Mouse (Mus musculus) neutrophil, adult 65 days (primary cell): ENCODE data around the gene Cbx1. TPM values are rescaled to one million over a fixed set of nuclear protein-coding genes. Genes with fewer than 3 reads are reported as not detected.

Experiments
- total RNA-seq: library from RNA; stranded (reverse); gene quantifications from 2 replicates; pipeline ENCODE4 v1.2.4, GENCODE M21; 2023

Cbx1 gene
- 23.1 and 25.1 TPM in 2 replicates for total RNA-seq

DNA sequence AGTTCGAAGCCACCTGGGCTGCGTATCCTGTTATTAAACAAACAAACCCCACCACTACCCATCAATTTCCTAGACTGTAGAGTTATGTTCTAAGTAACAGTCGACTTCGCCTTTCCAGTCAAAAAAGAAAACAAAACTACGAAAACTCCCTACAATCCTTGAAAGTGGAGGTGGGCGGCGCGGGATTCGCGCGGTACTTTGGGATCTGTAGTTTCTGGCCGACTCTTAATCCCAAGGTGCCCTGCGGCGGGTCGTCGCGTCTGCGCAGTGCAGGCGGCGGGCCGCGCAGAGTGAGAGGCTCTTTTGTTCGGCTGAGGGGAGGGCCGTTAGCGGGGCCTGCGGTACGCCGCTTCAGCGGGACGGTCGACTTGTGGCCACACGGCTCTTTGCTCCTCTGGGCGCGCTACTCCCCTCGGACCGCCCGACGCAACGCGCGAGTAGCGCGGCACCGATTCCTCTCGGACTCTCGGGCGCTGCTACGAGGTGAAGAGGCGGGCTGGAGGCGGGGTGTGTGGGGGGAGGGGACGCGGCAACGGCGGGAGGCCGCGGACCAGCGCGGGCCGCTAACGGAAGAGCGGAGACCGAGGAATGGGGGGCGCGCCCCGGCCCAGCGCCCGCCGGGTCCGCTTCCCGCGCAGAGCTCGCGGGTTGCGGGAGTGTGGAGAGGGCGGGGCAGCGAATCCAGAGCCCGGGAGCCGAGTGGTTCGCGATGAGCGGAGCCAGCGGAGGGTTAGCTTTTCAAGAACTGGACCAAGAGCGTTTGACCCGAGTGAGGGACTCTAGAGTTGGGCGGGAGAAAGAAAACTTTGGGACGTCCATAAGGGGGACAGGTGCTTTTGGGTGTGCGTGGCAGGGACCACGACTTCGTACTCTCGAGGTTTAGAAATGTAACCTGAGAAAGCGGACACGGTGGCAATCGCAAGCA is at the start of gene Cbx1:
Gene Cbx1 (plus strand): TSS at position 257 of the 925 bp plus-strand sequence.

DNA sequence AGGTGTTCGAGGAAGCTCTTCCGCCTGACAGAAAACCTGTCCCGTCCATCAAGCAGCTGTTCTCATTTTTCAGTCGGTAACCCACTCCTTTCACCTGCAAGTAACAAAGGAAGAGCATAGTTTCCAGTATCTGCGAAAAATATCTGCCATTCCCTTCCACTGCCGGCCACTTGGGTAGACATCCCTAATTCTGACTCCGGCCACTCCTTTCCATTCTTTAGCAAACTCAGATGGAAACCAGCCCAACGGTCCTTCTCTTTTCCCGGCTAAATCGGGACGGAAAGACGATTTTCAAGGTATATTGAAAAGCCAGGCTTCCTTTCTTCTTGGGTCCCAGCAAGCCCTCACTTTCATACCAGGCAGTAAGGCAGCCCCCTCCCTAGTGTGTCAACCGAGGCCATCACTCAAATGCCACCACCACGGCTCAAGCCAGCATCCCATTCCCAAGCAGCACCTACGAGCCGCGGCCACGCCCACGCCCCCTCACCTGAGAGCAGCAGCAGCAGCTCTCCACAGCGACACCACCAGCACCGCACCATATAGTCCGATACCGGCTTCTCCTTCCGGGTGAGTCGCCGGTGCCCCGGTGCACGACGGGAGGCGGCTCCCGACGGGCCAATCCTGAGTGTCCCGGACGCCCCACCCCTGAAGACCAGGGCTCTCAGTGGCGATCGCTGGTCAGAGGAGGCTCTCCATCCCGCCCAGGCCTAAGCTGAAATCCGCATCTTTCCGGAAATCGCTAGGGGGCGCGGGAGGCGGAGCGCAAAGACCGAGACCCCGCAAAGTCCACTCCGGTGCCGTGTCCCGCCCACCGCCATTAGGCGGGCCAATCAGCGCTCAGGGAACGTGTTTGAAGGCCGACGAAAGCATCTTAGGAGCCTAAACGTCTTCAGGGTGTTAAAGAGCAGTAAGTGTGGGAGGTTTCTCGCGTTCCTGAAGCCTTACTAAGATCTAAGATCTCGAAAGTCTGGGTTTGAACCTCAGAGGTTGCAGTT is 11.7 kb upstream of the Cbx1 start, which contains the start of gene Snx11:
Gene Snx11 (minus strand): TSS at position 592 of the 995 bp plus-strand sequence.

DNA sequence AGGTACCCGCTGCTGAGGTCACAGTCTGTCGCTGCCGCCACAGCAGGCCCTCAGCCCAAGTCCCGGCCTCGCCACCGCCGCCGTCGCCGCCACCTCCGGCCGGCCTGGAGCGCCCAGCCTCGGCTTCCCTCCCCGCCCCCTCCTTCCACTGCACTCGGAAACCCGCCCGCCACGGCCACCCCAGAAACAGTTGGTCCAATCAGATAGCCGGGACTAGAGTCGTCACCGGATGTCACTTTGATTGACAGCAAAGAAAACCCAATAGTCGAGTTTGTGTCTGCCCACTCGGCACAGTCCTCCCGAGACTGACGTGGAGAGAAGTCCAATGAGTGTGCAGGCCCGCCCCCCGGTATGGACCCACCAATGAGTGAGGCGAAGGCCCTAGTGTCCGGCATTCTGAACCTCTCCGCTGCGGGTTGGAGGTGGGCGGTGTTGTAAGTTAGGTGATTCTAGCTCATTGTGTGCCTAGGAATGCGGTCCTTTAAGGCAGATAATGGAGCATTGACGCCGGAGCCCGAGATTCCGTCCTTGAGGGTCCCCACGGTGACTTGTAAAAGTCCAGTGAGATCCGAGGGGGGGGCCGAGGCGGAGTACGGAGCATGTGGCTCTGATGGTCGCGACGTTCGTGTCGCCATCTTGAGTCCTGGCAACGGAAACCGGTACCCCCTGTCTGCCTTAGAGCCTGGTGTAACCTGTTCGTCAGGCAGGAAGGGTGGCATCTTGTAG is 41.0 kb downstream of the Cbx1 start, which contains the start of gene Nfe2l1:
Gene Nfe2l1 (minus strand): TSS at position 156 of the 726 bp plus-strand sequence.

DNA sequence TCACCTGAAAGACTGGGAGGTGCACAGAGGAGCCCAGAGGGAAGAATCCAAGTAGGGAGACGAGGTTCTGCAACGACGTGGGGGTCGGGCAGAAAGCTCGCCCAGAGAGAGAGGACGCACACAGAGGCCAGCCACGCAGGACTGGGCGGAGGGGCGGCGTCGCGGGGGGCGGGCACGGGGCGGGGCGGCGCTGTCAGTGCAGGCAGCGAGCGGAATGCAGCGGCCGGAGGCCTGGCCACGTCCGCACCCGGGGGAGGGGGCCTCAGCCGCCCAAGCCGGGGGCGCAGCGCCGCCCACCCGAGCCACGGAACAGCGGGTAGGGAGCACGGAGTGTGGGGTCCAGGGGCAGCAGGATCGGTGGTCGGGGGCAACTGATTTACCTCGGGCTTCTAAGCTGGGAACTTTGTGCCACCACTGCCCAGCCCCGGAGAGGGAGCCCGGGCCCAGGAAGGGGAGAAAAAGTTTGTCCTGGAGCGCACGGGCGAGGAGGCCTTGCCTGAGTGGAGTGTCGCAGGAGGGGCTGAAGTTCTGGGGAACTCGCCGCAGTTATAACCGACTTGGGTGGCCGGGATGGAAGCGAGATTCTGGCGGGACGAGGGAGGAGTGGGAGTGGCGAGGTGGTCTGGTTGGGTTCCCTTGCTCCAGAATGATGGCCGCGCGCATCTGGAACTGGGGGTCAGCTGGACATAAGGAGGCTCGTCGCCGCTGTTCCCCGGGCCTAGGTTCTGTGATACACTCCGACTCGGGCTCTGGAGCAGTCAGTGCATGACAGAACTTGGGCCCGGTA is 60.9 kb downstream of the Cbx1 start, which contains the start of gene Copz2:
Gene Copz2 (plus strand): TSS at position 190 of the 787 bp plus-strand sequence.

Other genes starting within 250 kb of the Cbx1 start
- gene Snx11, start 11.6 kb upstream of the Cbx1 start, total RNA-seq: 41.9 and 61.3 TPM in 2 replicates
- gene Nfe2l1, start 40.8 kb downstream of the Cbx1 start, total RNA-seq: 47.8 and 48.7 TPM in 2 replicates
- not detected in 2 replicates for gene Copz2, start 60.7 kb downstream of the Cbx1 start, total RNA-seq
- 30.6 and 32.3 TPM in 2 replicates for gene Cdk5rap3, start 127.4 kb downstream of the Cbx1 start, total RNA-seq
- 0.25 TPM in 1 of 2 replicates, not detected in the other for gene Prr15l, start 139.0 kb downstream of the Cbx1 start, total RNA-seq
- gene Pnpo, start 154.9 kb downstream of the Cbx1 start, total RNA-seq: 9.1 and 11.7 TPM in 2 replicates
- gene Sp2, start 193.8 kb downstream of the Cbx1 start, total RNA-seq: 28.5 and 33.6 TPM in 2 replicates
- gene Sp6, start 224.3 kb downstream of the Cbx1 start, total RNA-seq: not detected in 2 replicates
- gene Scrn2, start 240.8 kb downstream of the Cbx1 start, total RNA-seq: 0.93 and 1.6 TPM in 2 replicates